Mouse (Mus musculus) cerebellum, adult 2 months (tissue): ENCODE measurements around the gene Slc7a5.

Experiments
- CTCF ChIP-seq: fragments of 200-500 bp; IDR thresholded peaks from 2 replicates; pipeline ENCODE4 v1.5.1; 2011; ENCODE audit warnings: low read depth, mild to moderate bottlenecking, control low read depth, low read length, moderate library complexity, borderline replicate concordance; ENCODE audit not compliant: insufficient read depth
- POLR2A ChIP-seq: fragments of 200-500 bp; IDR thresholded peaks from 2 replicates; pipeline ENCODE4 v1.6.1; 2011; ENCODE audit warnings: low read length, control low read depth, borderline replicate concordance; ENCODE audit not compliant: insufficient read depth

DNA sequence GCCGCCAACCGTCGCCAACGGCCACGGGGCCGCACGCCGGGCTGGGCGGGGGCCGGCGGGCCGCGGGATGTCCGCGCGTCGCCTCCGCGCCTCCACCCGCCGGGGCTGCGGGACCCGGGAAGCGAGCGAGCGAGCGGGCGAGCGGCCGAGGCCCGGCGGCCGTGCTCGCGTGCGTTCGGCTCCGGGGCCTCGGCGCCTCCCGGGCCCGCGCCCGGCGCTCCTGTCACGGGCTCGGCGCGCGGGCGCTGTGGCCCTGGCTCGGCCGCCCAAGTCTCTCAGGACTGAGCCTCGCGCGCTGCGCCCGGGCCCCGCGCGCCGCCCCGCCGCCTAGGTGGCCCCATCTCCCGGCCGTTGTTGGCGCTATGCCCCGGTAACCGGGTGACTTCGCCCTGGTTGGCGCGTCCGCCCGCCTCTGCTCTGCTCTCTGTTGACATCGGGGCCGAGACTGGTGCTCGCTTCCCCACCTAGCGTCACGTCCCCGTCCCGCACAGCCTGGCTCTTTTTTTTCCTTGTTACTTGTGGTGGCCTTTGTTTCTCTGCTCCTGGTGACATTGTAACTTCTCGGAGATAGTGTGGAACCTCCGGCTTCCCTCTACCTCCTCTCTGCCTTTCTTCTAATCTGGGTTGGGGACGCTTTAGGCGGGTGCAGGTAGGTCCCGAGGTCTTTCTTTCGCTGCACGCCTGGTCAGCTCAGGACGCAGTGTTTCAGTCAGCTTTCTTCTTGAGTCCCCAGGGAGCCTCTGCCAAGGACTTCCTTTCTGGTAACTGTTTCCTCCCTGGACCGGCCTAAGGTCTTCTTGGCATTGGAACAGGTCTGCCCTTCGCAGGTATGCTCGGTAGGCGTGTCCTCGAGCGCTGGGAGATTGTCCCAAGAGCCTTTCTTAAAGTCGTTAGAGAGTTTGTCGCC is 43.5 kb upstream of the Slc7a5 start:
- TF ChIP-seq POLR2A (no peak), CTCF (no peak)
